Mouse (Mus musculus): ENCODE results near the gene Dyx1c1.

- TF ChIP-seq CTCF (IDR thresholded peaks at IDR 0.05; ENCODE audit: low read depth) (no peak), EP300 (optimal IDR thresholded peaks at IDR 0.05) (no peak)
Measured at GRCm38 (mm10) chr9:72996167-72996566, 37.6 kb downstream of the Dyx1c1 start.
